Mouse (Mus musculus): ENCODE results near the gene Otulin. TPM values are rescaled to one million over a fixed set of nuclear protein-coding genes. Genes with fewer than 3 reads are reported as not detected.

The Otulin gene
- total and polyA plus RNA-seq, 2 experiments from 2014 or later, result 15.9 to 25.4 TPM

DNA sequence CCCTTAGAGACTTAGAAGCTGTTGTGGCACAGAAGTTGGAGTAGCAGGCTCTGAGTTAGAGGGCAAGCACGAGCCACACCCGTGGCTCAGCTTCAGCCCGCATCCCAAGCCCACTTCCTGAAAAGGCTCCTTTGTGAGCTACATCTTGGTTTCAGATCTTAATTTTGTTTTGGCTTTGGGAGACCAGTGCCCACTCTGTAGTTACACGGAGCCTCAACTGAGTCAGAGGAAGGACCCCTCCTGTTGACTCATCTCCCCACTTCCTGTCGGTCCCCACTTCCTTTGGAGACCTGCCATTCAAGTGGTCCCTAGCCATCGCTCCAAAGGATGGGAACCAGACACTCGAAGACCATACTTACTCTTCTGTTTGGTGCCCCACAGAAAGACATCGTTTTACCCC, 112.5 kb downstream of the Otulin start:
- Histone ChIP-seq H3K9me3 (ENCODE audit: low read length) (no peaks in the 10 kb centered on the region), H3K4me1 (ENCODE audit: insufficient read depth, low read length) (no peaks in the 10 kb centered on the region), H3K9ac (replicated peaks; ENCODE audit: low read length) (no peak overlapping the region), H3K4me2 (ENCODE audit: low read depth, low read length) (no peak overlapping the region), H3K4me3 (ENCODE audit: low read length) (no peak overlapping the region), H3K27ac (no peak overlapping the region), H3K36me3 (ENCODE audit: insufficient read depth, low read length) (no peaks in the 10 kb centered on the region), H3K27me3 (ENCODE audit: insufficient read depth, low read length) (no peaks in the 10 kb centered on the region)
- DNase-seq (ENCODE audit: low spot score), result no peak
- ATAC-seq, result no peak
- TF ChIP-seq CTCF (IDR thresholded peaks at IDR 0.05; ENCODE audit: low read depth), result no peak
- WGBS, result 79% methylated on average over 8 of the region's 8 CpGs

GRCm38 (mm10) chr15:27516927-27517326, 113.6 kb downstream of the Otulin start:
- Histone ChIP-seq H3K4me3 (ENCODE audit: low read length) (no peak overlapping the region), H3K4me2 (ENCODE audit: low read depth, low read length) (no peak overlapping the region), H3K36me3 (ENCODE audit: insufficient read depth, low read length) (no peaks in the 10 kb centered on the region), H3K9me3 (ENCODE audit: low read length) (no peaks in the 10 kb centered on the region), H3K27ac (no peak overlapping the region), H3K27me3 (ENCODE audit: insufficient read depth, low read length) (no peaks in the 10 kb centered on the region), H3K4me1 (ENCODE audit: insufficient read depth, low read length) (no peaks in the 10 kb centered on the region), H3K9ac (replicated peaks; ENCODE audit: low read length) (no peak overlapping the region)
- DNase-seq (ENCODE audit: low spot score) (no peak), ATAC-seq (no peak)
- no peak for TF ChIP-seq CTCF (IDR thresholded peaks at IDR 0.05; ENCODE audit: low read depth)
- WGBS, result 25% methylated on average over 1 of the region's 1 CpGs

- no peaks in the 10 kb centered on the region for H3K9me3 ChIP-seq (ENCODE audit: low read length)
- H3K36me3 ChIP-seq (ENCODE audit: insufficient read depth, low read length), result no peaks in the 10 kb centered on the region
- ATAC-seq (no peak), DNase-seq (ENCODE audit: low spot score) (no peak)
- no peak for TF ChIP-seq CTCF (IDR thresholded peaks at IDR 0.05; ENCODE audit: low read depth)
- no peaks in the 10 kb centered on the region for H3K27me3 ChIP-seq (ENCODE audit: insufficient read depth, low read length)
- 91% methylated on average over 17 of the region's 17 CpGs for WGBS
- H3K27ac ChIP-seq, result no peak overlapping the region
- no peak overlapping the region for H3K4me2 ChIP-seq (ENCODE audit: low read depth, low read length)
- no peaks in the 10 kb centered on the region for H3K4me1 ChIP-seq (ENCODE audit: insufficient read depth, low read length)
- H3K9ac ChIP-seq (replicated peaks; ENCODE audit: low read length), result no peak overlapping the region
- H3K4me3 ChIP-seq (ENCODE audit: low read length), result no peak overlapping the region
Observed at GRCm38 (mm10) chr15:27508982-27509381, 121.5 kb downstream of the Otulin start.

- no peaks in the 10 kb centered on the region for H3K9me3 ChIP-seq (ENCODE audit: low read length)
- no peaks in the 10 kb centered on the region for H3K27me3 ChIP-seq (ENCODE audit: insufficient read depth, low read length)
- H3K9ac ChIP-seq (replicated peaks; ENCODE audit: low read length), result no peak overlapping the region
- H3K27ac ChIP-seq, result no peak overlapping the region
- H3K4me3 ChIP-seq (ENCODE audit: low read length), result no peak overlapping the region
- WGBS, result 82% methylated on average over 7 of the region's 7 CpGs
- no peak overlapping the region for H3K4me2 ChIP-seq (ENCODE audit: low read depth, low read length)
- H3K36me3 ChIP-seq (ENCODE audit: insufficient read depth, low read length), result no peaks in the 10 kb centered on the region
- DNase-seq (ENCODE audit: low spot score) (no peak), ATAC-seq (no peak)
- H3K4me1 ChIP-seq (ENCODE audit: insufficient read depth, low read length), result no peaks in the 10 kb centered on the region
- no peak for TF ChIP-seq CTCF (IDR thresholded peaks at IDR 0.05; ENCODE audit: low read depth)
Observed at GRCm38 (mm10) chr15:27508169-27508568, 122.3 kb downstream of the Otulin start.

DNA sequence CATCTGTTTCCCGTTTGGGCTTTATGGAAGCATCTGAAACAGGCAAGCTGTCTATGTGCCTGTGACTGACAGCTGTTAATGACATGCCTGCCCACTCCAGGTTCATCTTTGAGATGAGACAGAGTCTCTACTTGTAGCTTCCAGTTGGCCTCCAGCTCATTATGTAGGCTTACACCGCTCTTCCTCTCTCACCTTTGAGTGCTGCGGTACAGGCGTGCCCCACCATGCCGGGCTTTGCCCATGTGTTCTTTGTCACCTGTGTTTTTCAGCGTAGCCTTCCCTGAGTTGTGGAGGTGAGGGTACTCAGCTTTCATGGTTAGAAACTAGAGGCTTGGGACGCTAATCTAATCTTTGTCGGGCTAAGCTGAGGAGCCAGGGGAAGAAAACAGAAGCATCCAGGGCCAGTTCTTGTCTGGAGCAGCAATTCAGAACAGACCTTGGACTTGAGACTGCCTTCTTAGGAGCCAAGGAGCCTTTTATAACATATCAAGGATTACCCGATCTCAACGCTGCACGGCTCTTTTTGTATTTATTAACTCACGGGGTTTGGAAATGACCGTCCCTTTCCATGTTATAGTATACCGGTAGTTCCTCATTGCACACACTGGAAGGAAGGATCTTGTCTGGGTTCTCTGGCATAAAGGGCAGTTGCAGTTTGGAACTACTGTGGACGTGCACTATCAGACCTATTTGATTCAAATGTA, 123.4 kb downstream of the Otulin start:
- Histone ChIP-seq H3K27me3 (ENCODE audit: insufficient read depth, low read length) (no peaks in the 10 kb centered on the region), H3K9ac (replicated peaks; ENCODE audit: low read length) (no peak overlapping the region), H3K4me2 (ENCODE audit: low read depth, low read length) (no peak overlapping the region), H3K27ac (no peak overlapping the region), H3K9me3 (ENCODE audit: low read length) (no peaks in the 10 kb centered on the region), H3K4me3 (ENCODE audit: low read length) (no peak overlapping the region), H3K4me1 (ENCODE audit: insufficient read depth, low read length) (no peaks in the 10 kb centered on the region), H3K36me3 (ENCODE audit: insufficient read depth, low read length) (no peaks in the 10 kb centered on the region)
- DNase-seq (ENCODE audit: low spot score), result no peak
- no peak for ATAC-seq
- TF ChIP-seq CTCF (IDR thresholded peaks at IDR 0.05; ENCODE audit: low read depth), result no peak
- WGBS, result 94% methylated on average over 15 of the region's 15 CpGs

DNA sequence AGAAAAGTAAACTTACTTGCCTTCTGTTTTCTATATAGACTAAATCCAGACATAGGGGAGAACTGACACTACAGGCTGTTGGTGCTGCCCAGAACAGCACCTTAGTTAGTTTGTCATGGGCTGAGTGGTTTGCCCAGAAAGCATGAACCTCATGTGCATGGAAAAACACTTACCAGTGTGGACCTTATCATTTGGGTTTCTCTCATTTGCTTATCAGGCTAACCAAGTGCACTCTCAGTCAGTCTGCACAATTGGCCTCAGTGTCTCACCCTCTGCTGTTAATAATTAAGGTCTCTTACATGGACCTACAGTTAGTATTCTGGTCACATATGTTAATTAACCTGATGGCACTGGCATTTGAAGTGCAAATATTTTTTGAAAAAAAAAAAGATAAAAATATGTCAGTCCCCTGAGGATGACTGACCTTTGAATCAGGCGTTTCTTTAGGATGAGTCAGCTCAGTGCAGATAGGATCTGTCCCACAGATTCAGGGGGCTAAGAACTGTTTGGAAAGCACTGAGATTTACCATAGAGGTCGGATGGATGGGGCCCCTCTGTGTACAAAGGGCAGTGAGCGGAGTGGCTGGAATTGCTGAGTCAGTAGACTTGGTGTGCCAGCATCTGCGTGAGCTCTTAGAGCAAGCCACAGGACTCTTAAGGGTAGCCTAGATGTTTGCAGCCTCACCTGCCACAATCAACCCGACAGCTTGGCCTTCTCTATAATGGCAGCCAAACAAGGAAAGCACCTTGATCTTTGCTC, 124.2 kb downstream of the Otulin start:
- WGBS, result 75% methylated on average over 5 of the region's 5 CpGs
- ATAC-seq, result no peak
- no peak overlapping the region for H3K9ac ChIP-seq (replicated peaks; ENCODE audit: low read length)
- H3K4me1 ChIP-seq (ENCODE audit: insufficient read depth, low read length), result no peaks in the 10 kb centered on the region
- no peak overlapping the region for H3K4me3 ChIP-seq (ENCODE audit: low read length)
- H3K9me3 ChIP-seq (ENCODE audit: low read length), result no peaks in the 10 kb centered on the region
- H3K4me2 ChIP-seq (ENCODE audit: low read depth, low read length), result no peak overlapping the region
- no peaks in the 10 kb centered on the region for H3K36me3 ChIP-seq (ENCODE audit: insufficient read depth, low read length)
- no peak overlapping the region for H3K27ac ChIP-seq
- H3K27me3 ChIP-seq (ENCODE audit: insufficient read depth, low read length), result no peaks in the 10 kb centered on the region
- no peak for DNase-seq (ENCODE audit: low spot score)
- no peak for TF ChIP-seq CTCF (IDR thresholded peaks at IDR 0.05; ENCODE audit: low read depth)
